Mouse (Mus musculus): Measurements from ENCODE around the gene Vmn1r53. TPM values are rescaled to one million over a fixed set of nuclear protein-coding genes. Genes with fewer than 3 reads are reported as not detected.

Gene Vmn1r53
- polyA plus RNA-seq (2012; rRNA removed): 0.04 and 0.13 TPM in 2 replicates

GRCm38 (mm10) chr6:90224338-90224737, at the start of gene Vmn1r53:
Gene Vmn1r53, minus strand, starts transcription at chr6:90224438.

GRCm38 (mm10) chr6:90246000-90246399, 21.8 kb upstream of the Vmn1r53 start, which contains the start of gene Vmn1r54:
Gene Vmn1r54, plus strand, starts transcription at chr6:90246300.

GRCm38 (mm10) chr6:90202493-90202892, 21.7 kb downstream of the Vmn1r53 start, which contains the start of gene V1ra8:
Gene V1ra8, plus strand, starts transcription at chr6:90202793.

GRCm38 (mm10) chr6:90174508-90174907, 49.7 kb downstream of the Vmn1r53 start, which contains the start of gene Vmn1r52:
Gene Vmn1r52, plus strand, starts transcription at chr6:90174808.

Other genes starting within 250 kb of the Vmn1r53 start
- gene Vmn1r47, start 208.3 kb downstream of the Vmn1r53 start, polyA plus RNA-seq (2012; rRNA removed): not detected in 2 replicates
- not detected in 2 replicates for gene Vmn1r48, start 187.6 kb downstream of the Vmn1r53 start, polyA plus RNA-seq (2012; rRNA removed)
- not detected in 2 replicates for gene Vmn1r49, start 145.9 kb downstream of the Vmn1r53 start, polyA plus RNA-seq (2012; rRNA removed)
- gene Vmn1r50, start 123.0 kb downstream of the Vmn1r53 start, polyA plus RNA-seq (2012; rRNA removed): not detected in 2 replicates
- gene Vmn1r51, start 101.8 kb downstream of the Vmn1r53 start, polyA plus RNA-seq (2012; rRNA removed): not detected in 2 replicates
- gene Vmn1r52, start 49.6 kb downstream of the Vmn1r53 start, polyA plus RNA-seq (2012; rRNA removed): not detected in 2 replicates
- not detected in 2 replicates for gene V1ra8, start 21.6 kb downstream of the Vmn1r53 start, polyA plus RNA-seq (2012; rRNA removed)
- not detected in 2 replicates for gene Vmn1r54, start 21.9 kb upstream of the Vmn1r53 start, polyA plus RNA-seq (2012; rRNA removed)
- gene BC048671, start 76.8 kb upstream of the Vmn1r53 start, polyA plus RNA-seq (2012; rRNA removed): not detected in 2 replicates
- gene Chst13, start 100.7 kb upstream of the Vmn1r53 start, polyA plus RNA-seq (2012; rRNA removed): 8.0 and 9.2 TPM in 2 replicates
- gene Uroc1, start 108.8 kb upstream of the Vmn1r53 start, polyA plus RNA-seq (2012; rRNA removed): 70.8 and 72.2 TPM in 2 replicates
- gene Zxdc, start 145.1 kb upstream of the Vmn1r53 start, polyA plus RNA-seq (2012; rRNA removed): 2.9 and 4.0 TPM in 2 replicates
- gene Cfap100, start 204.4 kb upstream of the Vmn1r53 start, polyA plus RNA-seq (2012; rRNA removed): 0.10 and 0.12 TPM in 2 replicates
- gene Klf15, start 238.1 kb upstream of the Vmn1r53 start, polyA plus RNA-seq (2012; rRNA removed): 31.0 and 35.7 TPM in 2 replicates